Mouse (Mus musculus) G1E-ER4 (cell line): ENCODE measurements around the gene Maco1. TPM values are rescaled to one million over a fixed set of nuclear protein-coding genes. Genes with fewer than 3 reads are reported as not detected.

Experiments
- GATA1 ChIP-seq: IDR thresholded peaks from one replicate; pipeline ENCODE4 v1.8.0; 2012; ENCODE audit warnings: low read length, inconsistent platforms
- polyA plus RNA-seq: library from polyadenylated mRNA; stranded (reverse); fragments of >175 nt; gene quantifications from 2 replicates; pipeline ENCODE4 v1.2.3, GENCODE M21; 2012

Maco1 gene
- polyA plus RNA-seq, 1 experiment: 10.0 TPM

DNA sequence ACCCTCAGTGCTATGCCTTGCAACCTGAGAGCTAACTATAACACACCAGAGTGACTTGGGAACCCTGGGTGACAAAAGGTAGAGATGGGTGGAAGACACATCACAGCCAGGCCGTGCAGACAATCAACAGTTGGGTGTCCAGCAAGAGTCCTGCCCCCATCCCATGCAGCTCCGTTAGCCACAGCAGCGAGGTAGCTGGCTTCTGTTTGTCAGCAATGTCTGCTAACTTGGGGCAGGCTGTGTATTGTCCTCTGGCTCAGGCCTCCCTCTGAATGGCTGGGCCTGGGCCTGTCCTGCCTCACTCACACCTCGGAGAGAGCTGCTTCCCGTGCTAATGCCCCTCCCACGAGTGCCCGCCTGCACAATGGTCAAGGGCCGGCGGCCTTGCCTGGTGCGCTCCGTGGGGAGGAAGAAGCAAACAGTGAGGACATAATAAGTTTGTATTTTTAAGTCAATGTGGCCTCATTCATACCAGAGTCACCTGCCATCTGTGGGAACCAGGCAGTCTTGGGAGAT lies 100.2 kb downstream of the Maco1 start:
- no peak for TF ChIP-seq GATA1

Other genes starting within 250 kb of the Maco1 start
- gene Man1c1, start 149.1 kb downstream of the Maco1 start, polyA plus RNA-seq: not detected in 2 replicates
- gene Ldlrap1, start 85.3 kb downstream of the Maco1 start, polyA plus RNA-seq: 9.9 and 11.2 TPM in 2 replicates
- 3.1 and 4.3 TPM in 2 replicates for gene Rhd, start 11.2 kb upstream of the Maco1 start, polyA plus RNA-seq
- 5.1 and 5.4 TPM in 2 replicates for gene Tmem50a, start 61.7 kb upstream of the Maco1 start, polyA plus RNA-seq
- 271 and 359 TPM in 2 replicates for gene Rsrp1, start 70.2 kb upstream of the Maco1 start, polyA plus RNA-seq
- gene Syf2, start 77.6 kb upstream of the Maco1 start, polyA plus RNA-seq: 49.3 and 61.8 TPM in 2 replicates